Mouse (Mus musculus) myocyte (in vitro differentiated cells): ENCODE data around the gene Alg9.

Source experiments
- POLR2A ChIP-seq: IDR thresholded peaks from one replicate; pipeline ENCODE4 v1.6.1; 2011; ENCODE audit warnings: low read depth, mild to moderate bottlenecking, control low read depth, moderate library complexity; ENCODE audit not compliant: insufficient read length
- TCF3 ChIP-seq: IDR thresholded peaks from one replicate; pipeline ENCODE4 v1.6.1; 2011; ENCODE audit warnings: low read depth, control low read depth; ENCODE audit not compliant: insufficient read length

- TF ChIP-seq TCF3, result no peak
- no peak for TF ChIP-seq POLR2A
Observed at GRCm38 (mm10) chr9:50746214-50746677, 28.6 kb upstream of the Alg9 start, which contains the start of gene 2310030G06Rik.
